Mouse (Mus musculus): ENCODE measurements around the gene Akr1c13.

- no peak for TF ChIP-seq GATA1 (IDR thresholded peaks at IDR 0.05; ENCODE audit: low read length)
- no peak for TF ChIP-seq TAL1 (IDR thresholded peaks at IDR 0.05; ENCODE audit: low read length)
Observed at GRCm38 (mm10) chr13:4168006-4168405, 22.9 kb upstream of the Akr1c13 start.

Data from erythroblast, embryonic 14.5 days (primary cell).